Mouse (Mus musculus): ENCODE results near the gene 4930469K13Rik. TPM values are rescaled to one million over a fixed set of nuclear protein-coding genes. Genes with fewer than 3 reads are reported as not detected.

Gene 4930469K13Rik
- polyA plus RNA-seq, 1 experiment from 2014 or later = 0.74 TPM

DNA sequence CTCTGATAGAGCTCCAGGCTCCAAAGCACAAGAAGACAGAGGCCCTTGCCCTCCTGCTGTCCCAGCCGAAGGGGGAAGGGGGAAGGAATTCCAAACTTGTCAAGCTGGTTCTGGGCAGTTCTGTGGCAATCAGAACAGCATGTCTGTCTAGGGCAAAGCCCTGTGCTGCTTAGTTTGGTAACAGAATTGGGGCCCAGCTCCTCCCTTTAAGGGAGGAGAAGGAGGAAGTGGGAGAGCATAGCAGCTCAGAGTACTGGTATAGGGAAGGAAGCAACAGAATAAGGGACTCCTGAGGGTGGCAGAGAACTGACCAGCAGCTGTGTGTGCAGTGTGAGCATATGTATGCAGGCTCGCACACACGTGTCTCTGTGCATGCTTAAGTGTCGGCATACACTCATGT lies 26.0 kb downstream of the 4930469K13Rik start:
- no peak for DNase-seq (ENCODE audit: low spot score)
- Histone ChIP-seq H3K9me3 (ENCODE audit: control insufficient read depth, low read length) (no peaks in the 10 kb centered on the region), H3K36me3 (ENCODE audit: control insufficient read depth, insufficient read depth, low read length) (no peaks in the 10 kb centered on the region), H3K27me3 (replicated peaks; ENCODE audit: control insufficient read depth, insufficient read depth, low read length) (no peaks in the 10 kb centered on the region; the same call in 1 of the 2 replicates), H3K4me2 (ENCODE audit: low read length) (no peak overlapping the region), H3K4me3 (ENCODE audit: low read depth, low read length) (no peak overlapping the region), H3K27ac (ENCODE audit: low read depth) (no peak overlapping the region), H3K4me1 (replicated peaks; ENCODE audit: control insufficient read depth, insufficient read depth, low read length) (no peaks in the 10 kb centered on the region), H3K9ac (ENCODE audit: low read length) (no peak overlapping the region)
- no peak for ATAC-seq (replicated peaks; ENCODE audit: low FRiP score, low TSS enrichment, low read depth)
- WGBS = 65% methylated on average over 4 of the region's 4 CpGs

DNA sequence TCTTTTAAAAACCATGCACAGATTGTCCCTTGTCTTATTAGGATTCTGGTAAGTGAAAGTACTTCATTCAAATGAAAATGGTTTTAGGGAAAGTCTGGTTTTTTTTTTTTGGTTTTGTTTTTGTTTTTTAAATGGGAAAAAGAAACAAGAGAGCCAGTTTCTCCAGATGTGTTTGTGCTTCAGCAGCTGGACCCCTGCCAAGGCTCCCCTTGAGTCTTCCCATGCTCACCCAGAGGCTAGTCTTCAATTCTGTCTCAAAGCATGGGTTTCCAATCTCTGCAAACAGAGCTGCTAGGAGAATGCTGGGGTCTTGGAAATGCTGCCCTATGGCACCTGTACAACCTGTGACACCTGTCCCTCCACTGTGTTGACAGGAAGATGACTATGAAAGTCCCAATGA lies 27.8 kb downstream of the 4930469K13Rik start:
- H3K4me1 ChIP-seq (replicated peaks; ENCODE audit: control insufficient read depth, insufficient read depth, low read length) = no peaks in the 10 kb centered on the region
- H3K27me3 ChIP-seq (replicated peaks; ENCODE audit: control insufficient read depth, insufficient read depth, low read length) = no peaks in the 10 kb centered on the region; the same call in 1 of the 2 replicates
- no peaks in the 10 kb centered on the region for H3K36me3 ChIP-seq (ENCODE audit: control insufficient read depth, insufficient read depth, low read length)
- H3K27ac ChIP-seq (ENCODE audit: low read depth) = no peak overlapping the region
- no peak overlapping the region for H3K4me3 ChIP-seq (ENCODE audit: low read depth, low read length)
- ATAC-seq (replicated peaks; ENCODE audit: low FRiP score, low TSS enrichment, low read depth) (no peak), DNase-seq (ENCODE audit: low spot score) (no peak)
- no peak overlapping the region for H3K9ac ChIP-seq (ENCODE audit: low read length)
- no peaks in the 10 kb centered on the region for H3K9me3 ChIP-seq (ENCODE audit: control insufficient read depth, low read length)
- H3K4me2 ChIP-seq (ENCODE audit: low read length) = no peak overlapping the region

DNA sequence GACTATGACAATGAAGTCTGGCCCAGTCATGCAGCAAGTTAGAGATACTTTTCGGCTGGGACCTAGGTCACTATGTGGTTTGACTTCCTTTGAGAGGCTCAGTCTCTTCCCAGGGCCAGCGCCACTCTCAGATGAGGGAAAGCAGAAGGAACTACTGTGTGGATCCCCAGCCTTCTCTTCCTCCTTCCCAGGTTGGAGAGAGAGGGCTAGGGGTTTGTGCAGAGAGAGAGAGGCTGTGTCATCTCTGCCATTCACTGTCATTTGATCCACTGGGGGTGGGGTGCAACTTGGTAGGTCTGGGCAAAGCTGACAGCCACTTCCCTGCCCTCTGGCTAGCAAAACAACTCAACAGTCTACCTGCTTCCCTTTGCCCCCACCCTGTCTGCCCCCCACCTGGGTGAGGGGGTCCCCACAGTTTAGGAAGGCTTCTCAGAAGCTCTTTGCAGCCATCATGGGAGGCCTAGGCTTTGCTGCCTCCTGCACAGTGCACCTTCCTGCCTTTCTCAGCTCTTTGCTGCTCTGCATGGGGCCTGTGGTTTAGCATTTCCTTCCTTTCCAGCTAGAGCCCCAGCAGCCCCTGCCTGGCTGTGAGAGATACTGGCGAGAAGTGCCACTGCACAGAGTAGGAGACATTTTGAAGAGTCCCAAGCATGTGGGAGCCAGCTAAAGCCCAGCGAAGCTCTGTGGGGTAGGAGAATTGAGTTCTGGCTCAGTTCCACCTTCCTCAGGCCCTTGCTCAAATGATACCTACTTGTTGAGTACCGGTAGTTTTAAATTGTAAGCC lies 34.5 kb downstream of the 4930469K13Rik start:
- H3K27ac ChIP-seq (ENCODE audit: low read depth) = no peak overlapping the region
- 56% methylated on average over 5 of the region's 5 CpGs for WGBS
- ATAC-seq (replicated peaks; ENCODE audit: low FRiP score, low TSS enrichment, low read depth) (no peak), DNase-seq (ENCODE audit: low spot score) (no peak)
- no peaks in the 10 kb centered on the region for H3K36me3 ChIP-seq (ENCODE audit: control insufficient read depth, insufficient read depth, low read length)
- H3K4me3 ChIP-seq (ENCODE audit: low read depth, low read length) = no peak overlapping the region
- no peaks in the 10 kb centered on the region for H3K27me3 ChIP-seq (replicated peaks; ENCODE audit: control insufficient read depth, insufficient read depth, low read length)
- H3K9me3 ChIP-seq (ENCODE audit: control insufficient read depth, low read length) = no peaks in the 10 kb centered on the region
- no peak overlapping the region for H3K4me2 ChIP-seq (ENCODE audit: low read length)
- H3K9ac ChIP-seq (ENCODE audit: low read length) = no peak overlapping the region
- H3K4me1 ChIP-seq (replicated peaks; ENCODE audit: control insufficient read depth, insufficient read depth, low read length) = no peaks in the 10 kb centered on the region

DNA sequence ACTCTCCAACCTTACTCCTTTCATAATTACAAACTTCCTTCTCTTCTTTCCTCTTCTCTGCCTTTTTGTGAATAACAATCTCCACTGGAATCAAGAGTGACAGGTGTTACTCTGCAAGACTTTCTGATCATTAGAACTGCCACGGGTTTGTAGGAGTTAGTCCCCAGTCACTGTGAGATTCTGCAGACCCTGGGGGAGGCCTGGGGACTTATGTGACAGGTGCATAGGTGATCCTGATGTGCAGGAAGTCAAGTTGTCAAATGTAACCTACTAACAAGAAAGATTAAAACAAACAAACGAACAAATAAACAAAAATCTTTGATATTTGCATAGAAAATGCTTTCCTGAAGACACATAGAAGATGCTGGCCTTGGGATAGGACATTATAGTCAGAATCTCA lies 35.1 kb downstream of the 4930469K13Rik start:
- Histone ChIP-seq H3K9me3 (ENCODE audit: control insufficient read depth, low read length) (no peaks in the 10 kb centered on the region), H3K9ac (ENCODE audit: low read length) (no peak overlapping the region), H3K4me3 (ENCODE audit: low read depth, low read length) (no peak overlapping the region), H3K36me3 (ENCODE audit: control insufficient read depth, insufficient read depth, low read length) (no peaks in the 10 kb centered on the region), H3K27ac (ENCODE audit: low read depth) (no peak overlapping the region), H3K27me3 (replicated peaks; ENCODE audit: control insufficient read depth, insufficient read depth, low read length) (no peaks in the 10 kb centered on the region), H3K4me1 (replicated peaks; ENCODE audit: control insufficient read depth, insufficient read depth, low read length) (no peaks in the 10 kb centered on the region), H3K4me2 (ENCODE audit: low read length) (no peak overlapping the region)
- 50% methylated on average over 2 of the region's 2 CpGs for WGBS
- DNase-seq (ENCODE audit: low spot score) (no peak), ATAC-seq (replicated peaks; ENCODE audit: low FRiP score, low TSS enrichment, low read depth) (no peak)

DNA sequence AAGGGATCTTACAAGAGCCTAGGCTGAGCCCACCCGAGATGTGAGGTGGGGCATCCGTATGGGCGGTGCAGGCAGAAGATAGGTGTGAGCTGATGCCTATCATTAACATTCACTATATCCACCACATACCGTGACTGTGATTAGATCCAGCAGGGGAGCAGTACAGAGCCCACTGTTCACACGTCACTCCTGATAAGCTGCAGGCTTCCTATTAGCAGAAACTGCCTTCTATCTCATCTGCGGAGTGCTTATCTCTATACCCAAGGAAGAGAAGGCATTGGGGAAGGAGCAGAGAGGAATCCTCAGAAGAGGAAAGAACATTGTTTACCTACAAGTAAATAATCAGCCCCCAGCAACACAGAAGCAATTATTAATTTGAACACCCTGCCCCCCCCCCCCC lies 36.6 kb downstream of the 4930469K13Rik start:
- Histone ChIP-seq H3K4me1 (replicated peaks; ENCODE audit: control insufficient read depth, insufficient read depth, low read length) (no peaks in the 10 kb centered on the region), H3K4me3 (ENCODE audit: low read depth, low read length) (no peak overlapping the region), H3K9ac (ENCODE audit: low read length) (no peak overlapping the region), H3K4me2 (ENCODE audit: low read length) (no peak overlapping the region), H3K27ac (ENCODE audit: low read depth) (no peak overlapping the region), H3K27me3 (replicated peaks; ENCODE audit: control insufficient read depth, insufficient read depth, low read length) (no peaks in the 10 kb centered on the region), H3K9me3 (ENCODE audit: control insufficient read depth, low read length) (no peaks in the 10 kb centered on the region), H3K36me3 (ENCODE audit: control insufficient read depth, insufficient read depth, low read length) (no peaks in the 10 kb centered on the region)
- DNase-seq (ENCODE audit: low spot score) (no peak), ATAC-seq (replicated peaks; ENCODE audit: low FRiP score, low TSS enrichment, low read depth) (no peak)
- WGBS = 35% methylated on average over 6 of the region's 6 CpGs

DNA sequence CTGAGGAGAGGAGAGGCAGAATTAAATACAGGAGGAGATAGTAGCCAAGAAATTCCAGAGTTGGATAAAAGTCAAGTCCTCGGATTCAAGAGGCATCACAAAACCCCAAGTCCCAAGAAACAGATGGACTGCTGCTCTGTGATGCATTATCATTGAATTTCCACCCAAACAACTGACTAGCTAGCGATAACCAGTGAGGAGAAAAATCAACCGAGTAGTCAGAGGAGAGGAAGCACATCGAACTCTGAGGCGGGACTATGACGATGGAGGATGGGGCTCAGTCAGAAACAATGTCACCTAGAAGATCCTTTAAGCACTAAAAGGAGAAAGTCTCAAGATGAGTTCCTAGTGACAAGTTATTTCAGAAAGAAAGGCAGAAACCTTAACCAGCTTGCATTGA lies 39.4 kb downstream of the 4930469K13Rik start:
- Histone ChIP-seq H3K27me3 (replicated peaks; ENCODE audit: control insufficient read depth, insufficient read depth, low read length) (no peaks in the 10 kb centered on the region), H3K4me1 (replicated peaks; ENCODE audit: control insufficient read depth, insufficient read depth, low read length) (no peaks in the 10 kb centered on the region), H3K9ac (ENCODE audit: low read length) (no peak overlapping the region), H3K36me3 (ENCODE audit: control insufficient read depth, insufficient read depth, low read length) (no peaks in the 10 kb centered on the region), H3K9me3 (ENCODE audit: control insufficient read depth, low read length) (no peaks in the 10 kb centered on the region), H3K4me3 (ENCODE audit: low read depth, low read length) (no peak overlapping the region), H3K27ac (ENCODE audit: low read depth) (no peak overlapping the region), H3K4me2 (ENCODE audit: low read length) (no peak overlapping the region)
- WGBS = 87% methylated on average over 6 of the region's 6 CpGs
- DNase-seq (ENCODE audit: low spot score) (no peak), ATAC-seq (replicated peaks; ENCODE audit: low FRiP score, low TSS enrichment, low read depth) (no peak)

DNA sequence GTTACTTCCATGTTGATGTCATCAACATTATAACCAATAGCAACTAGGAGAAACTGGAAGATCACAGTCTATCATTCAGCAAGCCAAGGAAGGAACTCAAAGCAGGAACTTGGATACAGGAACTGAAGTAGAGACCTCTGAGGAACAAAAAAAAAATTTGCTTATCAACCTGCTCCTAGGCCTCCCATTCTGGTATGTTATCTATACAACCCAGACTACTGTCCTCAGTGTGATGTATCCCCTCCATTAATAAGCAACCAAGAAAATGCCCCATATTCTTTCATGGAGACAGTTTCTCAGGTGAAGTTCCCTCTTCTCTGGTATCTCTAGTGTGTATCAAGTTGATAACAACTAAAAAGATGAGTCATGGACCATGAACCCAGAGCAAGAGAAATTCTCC lies 40.0 kb downstream of the 4930469K13Rik start:
- H3K4me2 ChIP-seq (ENCODE audit: low read length) = no peak overlapping the region
- H3K4me3 ChIP-seq (ENCODE audit: low read depth, low read length) = no peak overlapping the region
- no peak overlapping the region for H3K27ac ChIP-seq (ENCODE audit: low read depth)

DNA sequence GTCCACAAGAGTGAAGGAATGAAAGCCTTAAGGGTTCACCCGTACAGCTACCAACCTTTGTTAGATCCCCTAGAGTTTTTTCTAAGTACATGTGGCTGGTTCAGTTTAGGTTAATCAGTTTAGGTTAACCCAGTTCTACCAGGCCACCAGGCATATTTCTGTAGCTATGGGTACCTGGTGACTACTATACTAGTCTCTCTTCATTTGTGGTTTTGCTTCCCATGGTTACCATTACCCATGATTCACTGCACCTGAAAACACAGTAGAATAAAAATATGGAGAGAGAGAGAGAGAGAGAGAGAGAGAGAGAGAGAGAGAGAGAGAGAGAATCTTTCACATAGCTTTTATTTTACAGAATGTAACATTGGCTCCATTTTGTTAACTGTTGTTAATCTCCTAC lies 41.6 kb downstream of the 4930469K13Rik start:
- DNase-seq (ENCODE audit: low spot score) (no peak), ATAC-seq (replicated peaks; ENCODE audit: low FRiP score, low TSS enrichment, low read depth) (no peak)
- 83% methylated on average over 1 of the region's 1 CpGs for WGBS
- H3K4me1 ChIP-seq (replicated peaks; ENCODE audit: control insufficient read depth, insufficient read depth, low read length) = no peaks in the 10 kb centered on the region
- H3K36me3 ChIP-seq (ENCODE audit: control insufficient read depth, insufficient read depth, low read length) = no peaks in the 10 kb centered on the region
- no peaks in the 10 kb centered on the region for H3K9me3 ChIP-seq (ENCODE audit: control insufficient read depth, low read length)
- H3K9ac ChIP-seq (ENCODE audit: low read length) = no peak overlapping the region
- H3K4me3 ChIP-seq (ENCODE audit: low read depth, low read length) = no peak overlapping the region
- H3K4me2 ChIP-seq (ENCODE audit: low read length) = no peak overlapping the region
- no peak overlapping the region for H3K27ac ChIP-seq (ENCODE audit: low read depth)
- no peaks in the 10 kb centered on the region for H3K27me3 ChIP-seq (replicated peaks; ENCODE audit: control insufficient read depth, insufficient read depth, low read length)

More for the DNA sequence above, 40.0 kb downstream of the 4930469K13Rik start:
- Histone ChIP-seq H3K9ac (ENCODE audit: low read length) (no peak overlapping the region), H3K27me3 (replicated peaks; ENCODE audit: control insufficient read depth, insufficient read depth, low read length) (no peaks in the 10 kb centered on the region), H3K9me3 (ENCODE audit: control insufficient read depth, low read length) (no peaks in the 10 kb centered on the region), H3K36me3 (ENCODE audit: control insufficient read depth, insufficient read depth, low read length) (no peaks in the 10 kb centered on the region), H3K4me1 (replicated peaks; ENCODE audit: control insufficient read depth, insufficient read depth, low read length) (no peaks in the 10 kb centered on the region)
- ATAC-seq (replicated peaks; ENCODE audit: low FRiP score, low TSS enrichment, low read depth) (no peak), DNase-seq (ENCODE audit: low spot score) (no peak)

DNA sequence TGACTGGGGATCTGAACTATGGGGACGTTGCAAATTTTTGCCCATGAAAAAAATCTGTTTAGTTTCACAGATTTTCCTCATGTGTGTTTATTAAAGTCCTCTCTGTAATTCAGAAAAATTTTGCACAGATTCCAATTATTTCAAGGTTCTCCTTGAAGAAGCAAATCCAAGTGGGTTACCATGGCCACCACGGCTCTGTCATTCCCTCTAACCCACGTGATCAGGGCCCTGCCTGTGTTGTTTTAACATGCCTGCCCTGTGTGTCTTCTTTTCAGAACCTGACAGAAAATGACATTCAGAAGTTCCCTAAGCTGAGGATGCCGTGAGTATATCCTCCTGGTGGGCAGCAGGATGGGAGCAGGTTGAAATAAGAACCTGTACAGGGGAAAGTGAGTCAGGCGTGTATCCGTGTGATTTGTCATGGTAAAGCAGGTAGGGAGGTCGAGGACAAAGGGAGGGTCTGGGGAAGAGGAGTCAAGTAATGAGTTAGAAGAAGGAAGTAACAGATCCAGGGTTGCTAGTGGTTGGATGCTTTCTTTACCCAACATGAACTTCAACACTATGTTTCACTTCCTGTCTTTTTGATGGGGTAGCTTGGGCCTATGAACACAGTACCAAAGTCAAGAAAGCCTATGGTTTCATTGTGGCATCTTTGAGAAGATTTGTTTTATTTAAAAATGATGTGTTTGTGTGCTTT lies 44.2 kb downstream of the 4930469K13Rik start:
- Histone ChIP-seq H3K4me2 (ENCODE audit: low read length) (no peak overlapping the region), H3K36me3 (ENCODE audit: control insufficient read depth, insufficient read depth, low read length) (no peaks in the 10 kb centered on the region), H3K9me3 (ENCODE audit: control insufficient read depth, low read length) (no peaks in the 10 kb centered on the region), H3K9ac (ENCODE audit: low read length) (no peak overlapping the region), H3K27ac (ENCODE audit: low read depth) (no peak overlapping the region), H3K4me1 (replicated peaks; ENCODE audit: control insufficient read depth, insufficient read depth, low read length) (no peaks in the 10 kb centered on the region), H3K27me3 (replicated peaks; ENCODE audit: control insufficient read depth, insufficient read depth, low read length) (no peaks in the 10 kb centered on the region), H3K4me3 (ENCODE audit: low read depth, low read length) (no peak overlapping the region)
- WGBS = 78% methylated on average over 7 of the region's 7 CpGs
- ATAC-seq (replicated peaks; ENCODE audit: low FRiP score, low TSS enrichment, low read depth) = no peak
- DNase-seq (ENCODE audit: low spot score) = no peak

All from intestine, embryonic 14.5 days (tissue).